Mouse (Mus musculus) right cerebral cortex, postnatal 25 days (tissue): ENCODE measurements at regions not wholly inside any gene's neighbourhood (a gene's known extent, or its start where the extent isn't known, plus 50 kb on each side); places are given as distances from the start of the nearest gene placed in this dataset.
A peak's percentile ranks its signal among the peaks of the same experiment; 100 is the strongest.
"Not testable (repeated sequence)": the region's sequence is repeated elsewhere in the genome, so short reads cannot be mapped to it uniquely, and the experiment has no call there.

Experiments
- DNase-seq: peaks from one replicate; pipeline ENCODE4 v3.0.0; 2022

- no peak for DNase-seq
Observed at GRCm38 (mm10) chr5:18502831-18503230, 142.7 kb upstream of the Gnai1 start.

- no peak for DNase-seq
Observed at GRCm38 (mm10) chr5:18494305-18494704, 134.2 kb upstream of the Gnai1 start.

DNA sequence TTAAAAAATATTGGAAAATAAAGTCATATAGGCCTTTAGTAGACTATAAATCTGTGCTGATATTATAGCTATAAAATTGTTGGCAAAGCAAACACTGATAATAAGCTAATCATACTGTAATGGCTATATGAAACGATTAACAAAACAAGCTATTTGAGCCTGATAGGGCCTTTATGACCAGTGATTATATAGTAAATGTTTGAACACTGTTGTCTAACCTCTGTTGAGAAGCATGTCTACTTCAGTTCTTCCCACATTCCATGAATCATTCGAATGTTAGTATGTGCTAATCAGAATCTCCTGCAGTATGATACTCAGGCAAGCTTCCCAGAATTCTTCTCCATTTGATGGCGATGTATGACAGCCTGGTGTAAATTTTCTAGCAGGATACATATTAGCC lies 129.6 kb upstream of the Gnai1 start:
- no peak for DNase-seq

- DNase-seq = no peak
Observed at GRCm38 (mm10) chr5:18487076-18487772, 127.1 kb upstream of the Gnai1 start.

DNA sequence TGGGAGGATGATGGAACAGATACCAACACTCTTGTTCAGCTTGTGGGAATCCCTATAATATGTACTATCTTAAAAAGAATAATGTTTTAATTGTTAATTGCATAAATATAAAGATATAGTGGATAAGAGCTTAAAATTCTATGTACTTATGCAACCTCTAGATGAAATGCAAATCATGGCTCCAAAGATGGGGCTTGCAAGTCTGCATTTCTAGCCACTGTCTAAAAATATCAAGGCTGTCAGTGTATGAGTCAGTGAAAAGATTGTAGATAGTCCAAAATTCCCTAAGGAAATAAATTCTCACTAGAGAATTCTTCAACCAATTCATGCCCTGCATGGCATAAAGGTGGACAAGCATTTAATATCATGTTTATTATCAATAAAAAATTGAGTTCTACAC lies 124.2 kb upstream of the Gnai1 start:
- no peak for DNase-seq

DNA sequence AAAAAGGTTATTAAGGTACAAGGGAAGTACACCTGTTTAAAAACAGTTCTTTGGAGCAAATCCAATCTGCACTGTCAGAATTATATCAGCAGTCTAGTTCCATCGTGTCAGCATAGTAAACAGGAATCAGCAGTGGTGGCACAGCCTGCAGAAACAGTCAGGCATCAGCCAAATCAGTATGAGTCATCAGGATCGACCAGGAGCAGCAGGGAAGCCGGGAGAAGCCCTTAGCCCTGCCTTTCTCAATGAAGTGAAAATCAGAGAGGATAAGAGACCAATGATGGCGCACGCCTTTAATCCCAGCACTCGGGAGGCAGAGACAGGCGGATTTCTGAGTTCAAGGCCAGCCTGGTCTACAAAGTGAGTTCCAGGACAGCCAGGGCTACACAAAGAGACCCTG lies 118.3 kb upstream of the Gnai1 start:
- DNase-seq = no peak

DNA sequence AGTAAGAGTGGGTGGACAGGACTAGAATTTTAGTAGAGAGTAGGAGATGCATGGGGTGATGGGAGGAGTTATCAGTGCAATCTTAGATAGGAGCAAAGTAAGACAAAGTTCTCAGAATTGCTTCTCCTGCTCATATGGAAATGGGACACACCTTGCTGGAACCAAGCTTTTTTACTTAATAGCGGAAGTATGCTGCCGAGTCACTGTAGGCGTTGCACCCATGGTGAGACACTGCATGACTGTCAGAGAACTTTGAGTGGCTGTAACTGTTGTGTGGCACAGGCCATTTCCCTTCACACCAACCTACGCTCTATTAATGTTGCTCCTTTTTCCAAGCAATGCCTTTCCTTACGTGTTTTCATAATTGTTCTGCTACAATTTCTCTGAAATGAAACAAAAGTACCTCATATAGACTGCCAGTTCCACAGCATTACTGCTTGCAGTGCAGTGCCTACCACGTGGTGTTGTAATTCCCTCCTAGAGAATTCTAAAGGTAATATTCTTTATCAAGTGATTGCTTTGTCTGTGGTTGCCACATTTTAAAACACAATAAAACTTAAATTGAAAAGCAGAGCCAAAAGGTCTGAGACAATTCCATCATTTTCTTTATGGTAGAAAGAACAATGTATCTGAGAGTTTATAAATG lies 117.3 kb upstream of the Gnai1 start:
- no peak for DNase-seq

GRCm38 (mm10) chr5:18472114-18472513 lies 112.0 kb upstream of the Gnai1 start:
- DNase-seq = no peak

DNA sequence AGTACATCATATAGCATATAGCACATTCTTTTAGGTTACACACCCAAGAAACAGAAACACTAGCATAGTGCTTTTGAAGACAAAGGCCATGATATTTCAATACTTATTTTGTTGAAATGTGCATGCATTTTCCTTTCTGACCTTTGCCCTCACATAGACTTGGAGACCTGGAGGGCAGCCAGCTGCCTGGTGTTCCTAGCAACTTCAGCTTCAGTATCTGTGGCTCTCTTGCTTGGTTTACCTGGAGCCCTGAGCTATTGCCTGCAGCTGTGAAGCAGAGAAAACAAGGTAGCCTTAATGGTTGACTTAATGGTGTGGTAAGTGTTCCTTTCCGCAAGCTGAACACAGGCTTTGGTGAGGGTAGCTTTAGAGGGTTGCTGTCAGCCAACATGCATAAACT lies 97.6 kb upstream of the Gnai1 start:
- no peak for DNase-seq

GRCm38 (mm10) chr5:18456196-18456595 lies 96.0 kb upstream of the Gnai1 start:
- DNase-seq = no peak

DNA sequence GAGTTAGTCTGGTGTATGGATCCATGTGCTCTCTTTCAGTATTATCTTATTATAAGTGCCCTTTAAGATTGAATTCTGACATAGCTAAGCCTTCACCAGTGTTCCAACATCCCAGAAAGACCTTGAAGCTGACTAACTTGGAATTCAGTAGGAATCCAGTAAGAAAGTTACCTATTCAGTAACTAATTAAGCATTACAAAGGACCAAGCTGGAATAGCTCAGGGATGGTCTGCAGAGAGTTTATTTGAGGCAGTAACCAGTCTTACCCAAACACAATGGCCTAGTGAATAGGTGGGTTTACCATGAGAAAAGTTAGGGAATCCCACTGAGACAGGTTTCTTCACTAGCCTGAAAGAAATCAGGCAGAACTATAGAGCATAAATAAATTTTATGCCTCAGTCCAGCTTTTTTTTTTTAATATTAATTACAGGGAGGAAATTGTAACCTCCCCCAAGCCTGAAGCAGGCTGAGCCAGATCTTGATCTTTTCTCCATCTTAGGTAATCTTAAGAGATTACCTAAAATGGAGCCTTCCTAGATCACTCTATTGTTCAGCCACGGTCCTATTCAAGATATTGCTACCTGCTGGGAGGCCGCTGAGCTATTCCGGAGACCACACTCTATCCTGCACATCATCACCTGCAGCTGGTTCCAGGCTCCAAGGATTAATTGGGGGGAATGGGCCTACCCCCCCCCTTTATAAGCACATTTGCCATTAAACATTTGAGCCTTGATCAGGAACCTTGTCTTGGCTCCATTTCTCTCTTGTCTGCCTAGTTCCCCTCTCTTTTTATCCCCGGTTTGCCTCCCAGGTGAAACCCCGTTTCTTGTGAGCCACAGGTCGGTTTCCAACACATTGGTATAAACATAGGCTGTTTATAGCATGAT lies 93.0 kb upstream of the Gnai1 start:
- not testable (repeated sequence) for DNase-seq

GRCm38 (mm10) chr5:18449261-18449660 lies 89.1 kb upstream of the Gnai1 start:
- DNase-seq = no peak

GRCm38 (mm10) chr5:18448330-18448670 lies 88.1 kb upstream of the Gnai1 start:
- no peak for DNase-seq

GRCm38 (mm10) chr5:18447665-18448329 lies 87.6 kb upstream of the Gnai1 start:
- DNase-seq = no peak

DNA sequence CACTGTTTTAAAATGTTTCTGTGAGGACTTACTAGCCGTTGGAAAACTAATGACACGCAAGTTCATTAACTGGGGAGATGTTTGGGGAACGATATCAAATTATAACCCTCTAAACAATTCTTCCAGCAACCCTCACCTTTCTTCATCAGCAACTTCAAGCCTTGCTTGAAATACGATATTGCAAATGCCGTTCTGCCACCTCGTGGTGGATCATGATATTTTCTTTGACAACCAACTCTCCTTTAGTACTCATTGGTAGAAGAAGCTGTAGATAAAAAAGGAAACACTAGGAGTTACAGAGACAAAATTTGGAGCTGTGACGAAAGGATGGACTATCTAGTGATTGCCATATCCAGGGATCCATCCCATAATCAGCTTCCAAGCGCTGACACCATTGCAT lies 85.8 kb upstream of the Gnai1 start:
- peak; percentile 58 for DNase-seq

GRCm38 (mm10) chr5:18439986-18440385 lies 79.8 kb upstream of the Gnai1 start:
- no peak for DNase-seq

DNA sequence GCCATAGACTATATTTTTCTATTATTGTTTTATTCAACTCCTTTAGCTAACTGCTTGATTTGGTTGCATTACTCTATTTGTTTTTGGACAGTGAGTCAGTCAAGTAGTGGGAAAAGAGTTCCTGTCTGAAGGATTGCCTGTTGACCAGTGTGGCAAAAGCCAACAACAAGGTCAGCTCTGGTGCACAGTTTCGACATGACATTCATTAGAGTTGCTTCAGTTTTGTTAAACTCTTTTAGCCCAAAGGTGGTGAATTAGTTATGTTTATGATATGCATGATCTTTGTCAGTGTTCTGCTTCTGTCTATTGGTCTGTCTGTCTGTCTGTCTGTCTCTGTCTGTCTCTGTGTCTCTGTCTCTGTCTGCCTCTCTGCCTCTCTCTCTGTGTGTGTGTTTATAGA lies 79.1 kb upstream of the Gnai1 start:
- no peak for DNase-seq

DNA sequence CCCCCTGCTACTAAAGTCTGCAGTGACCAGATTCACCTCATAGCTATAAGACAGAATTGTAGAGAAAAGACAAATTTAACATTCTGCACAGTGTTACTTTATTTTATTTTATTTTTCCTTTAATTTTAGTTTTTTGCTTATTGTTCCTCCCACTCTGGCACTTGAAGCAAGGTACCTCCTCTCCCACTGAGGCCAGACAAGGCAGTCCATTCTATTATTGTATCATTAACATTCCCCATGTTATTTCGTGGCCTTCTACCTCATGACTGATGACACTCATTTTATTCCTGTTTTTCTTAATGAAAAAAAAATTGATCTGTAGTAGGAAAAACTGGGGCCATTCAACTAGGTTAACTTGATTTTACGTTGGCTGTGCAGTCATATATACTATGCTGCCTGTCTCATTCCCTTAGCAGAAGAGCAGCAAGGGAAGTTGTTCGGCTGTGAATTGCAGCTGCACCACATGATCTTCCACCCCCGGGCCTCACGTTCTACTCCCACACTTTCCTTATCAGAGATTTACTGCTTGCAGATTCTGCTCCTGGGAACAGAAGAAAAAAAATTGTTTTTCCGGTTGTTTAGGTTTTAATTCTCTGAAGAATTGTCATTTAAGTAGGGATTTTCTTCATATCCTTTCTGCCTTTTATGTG lies 76.1 kb upstream of the Gnai1 start:
- peak; percentile 15 for DNase-seq

DNA sequence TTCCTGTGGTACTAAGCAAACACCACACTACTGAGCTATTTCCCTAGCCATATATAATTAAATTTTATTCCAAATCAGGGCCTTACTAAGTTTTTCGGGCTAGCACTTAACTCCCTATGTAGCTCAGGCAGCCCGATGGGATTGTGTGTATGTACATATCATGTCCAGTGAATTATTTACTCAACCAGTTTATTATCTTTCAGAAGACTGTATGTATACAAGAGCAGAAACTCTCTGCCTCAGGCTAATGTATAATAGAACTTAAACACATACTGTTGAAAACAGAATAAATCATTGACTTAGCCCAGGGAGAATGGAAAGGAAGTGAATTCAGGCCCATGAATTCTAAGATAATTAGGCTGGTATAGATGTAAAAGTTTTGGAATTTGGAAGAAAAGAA lies 74.1 kb upstream of the Gnai1 start:
- DNase-seq = no peak

GRCm38 (mm10) chr5:18433287-18433686 lies 73.1 kb upstream of the Gnai1 start:
- DNase-seq = peak; percentile 6

DNA sequence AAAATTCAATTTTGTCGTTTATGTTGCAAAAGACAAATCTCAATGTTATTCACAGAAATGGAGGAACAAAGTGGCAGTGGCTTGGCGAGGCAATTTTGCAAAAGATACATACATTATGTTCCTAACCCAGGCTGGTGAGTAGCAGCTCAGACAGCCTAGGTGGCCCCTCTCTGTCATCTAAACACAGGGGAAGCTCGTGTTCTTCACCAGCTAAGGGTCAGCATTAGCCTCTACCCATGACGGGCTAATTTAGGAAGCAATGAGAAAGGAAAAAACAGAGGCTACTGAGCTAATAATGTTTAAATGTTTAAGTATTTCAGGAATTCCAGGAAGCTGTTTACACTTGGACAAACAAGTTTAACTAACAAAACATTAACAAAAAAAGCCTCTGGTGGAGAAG lies 64.9 kb upstream of the Gnai1 start:
- no peak for DNase-seq

GRCm38 (mm10) chr5:18414892-18415291 lies 54.7 kb upstream of the Gnai1 start:
- no peak for DNase-seq
